30 mouse cellular contexts compared by ENCODE assay signal in the genomic region with DNA sequence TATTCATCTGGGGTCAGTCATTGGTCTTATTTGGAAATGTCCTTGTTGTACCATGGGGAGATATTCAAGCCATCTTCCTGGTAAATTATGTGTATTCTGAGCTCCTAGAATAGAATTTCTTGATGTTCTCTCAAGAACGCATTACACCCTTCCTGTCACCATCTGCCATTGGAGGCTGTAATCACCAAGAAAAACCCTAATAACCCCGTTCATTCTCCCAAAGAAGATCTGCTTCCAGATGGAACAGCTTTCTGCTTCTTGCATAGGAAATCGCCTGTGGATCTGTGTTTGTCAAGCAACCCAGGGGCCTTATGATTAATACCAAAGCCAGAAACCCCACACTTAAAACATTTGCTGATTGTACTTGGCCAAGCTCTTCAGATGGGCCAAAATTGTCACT. TPM values are rescaled to one million over a fixed set of nuclear protein-coding genes. Genes with fewer than 3 reads are reported as not detected.
DNase-seq lines count a peak whose midpoint lies in the region; ATAC-seq and TF ChIP-seq lines count a peak whose summit lies in the region.
"Had no signal": no experiment of that assay in that cellular context is flagged by ENCODE, and none has a peak within 500 bp of the region (broad histone marks: within the 10 kb centered on the region; RNA-seq: fewer than 3 reads in every experiment).

No protein-coding gene starts in this region.

- H3K9ac ChIP-seq in forebrain, postnatal 0 days: no peak overlapping the region
- no peak overlapping the region for H3K9ac ChIP-seq in forebrain, embryonic 13.5 days
- H3K9ac ChIP-seq in hindbrain, embryonic 12.5 days: no peak overlapping the region
- H3K9ac ChIP-seq: embryonic facial prominence, embryonic 12.5 days; embryonic facial prominence, embryonic 15.5 days; forebrain, embryonic 15.5 days; heart, embryonic 13.5 days; hindbrain, embryonic 13.5 days; intestine, embryonic 15.5 days had no signal

- H3K9me3 ChIP-seq in forebrain, postnatal 0 days (ENCODE audit: low read length): no peaks in the 10 kb centered on the region
- no peaks in the 10 kb centered on the region for H3K9me3 ChIP-seq in forebrain, embryonic 13.5 days (replicated peaks)
- no peaks in the 10 kb centered on the region for H3K9me3 ChIP-seq in hindbrain, embryonic 12.5 days (replicated peaks)
- H3K9me3 ChIP-seq: embryonic facial prominence, embryonic 12.5 days; embryonic facial prominence, embryonic 15.5 days; forebrain, embryonic 15.5 days; heart, embryonic 10.5 days; hindbrain, embryonic 13.5 days; intestine, embryonic 15.5 days had no signal

- no peak for TF ChIP-seq CTCF in forebrain, postnatal 0 days (IDR thresholded peaks at IDR 0.05; ENCODE audit: low read depth)

- H3K27me3 ChIP-seq in forebrain, postnatal 0 days (ENCODE audit: insufficient read depth, low read length): no peaks in the 10 kb centered on the region
- no peaks in the 10 kb centered on the region for H3K27me3 ChIP-seq in forebrain, embryonic 13.5 days
- no peaks in the 10 kb centered on the region for H3K27me3 ChIP-seq in hindbrain, embryonic 12.5 days
- H3K27me3 ChIP-seq: CH12.LX; forebrain, embryonic 15.5 days; heart, embryonic 13.5 days; hindbrain, embryonic 13.5 days; intestine, embryonic 15.5 days; Patski had no signal

- no peak for DNase-seq in forebrain, postnatal 0 days
- peak; percentile 11 for DNase-seq in layer of hippocampus, adult 11-12 months (ENCODE audit: low spot score)
- no peak for DNase-seq in layer of hippocampus, postnatal 10 days (ENCODE audit: low spot score in 2 of 2)
- DNase-seq in right cerebral cortex, adult 18-20 months: peak; percentile 31
- DNase-seq in right cerebral cortex, postnatal 36 days (ENCODE audit: low spot score in 2 of 2): no peak
- DNase-seq in telencephalon, adult 2 months (ENCODE audit: low read depth, low spot score): peak; percentile 46
- DNase-seq: adrenal gland, postnatal 10 days; adrenal gland, postnatal 36 days; B cell, adult 2 months; cerebellum, adult 11-12 months; cerebellum, adult 8-10 months; cerebellum, postnatal 14 days; gastrocnemius, postnatal 25 days; heart, adult 2 months; heart, postnatal 14 days had no signal

- no peak overlapping the region for H3K27ac ChIP-seq in forebrain, postnatal 0 days (ENCODE audit: low read depth, low read length)
- H3K27ac ChIP-seq in forebrain, embryonic 13.5 days: no peak overlapping the region
- no peak overlapping the region for H3K27ac ChIP-seq in hindbrain, embryonic 12.5 days
- H3K27ac ChIP-seq: embryonic facial prominence, embryonic 12.5 days; embryonic facial prominence, embryonic 15.5 days; forebrain, embryonic 15.5 days; heart, adult 2 months; heart, embryonic 10.5 days; heart, embryonic 13.5 days; hindbrain, embryonic 13.5 days; intestine, embryonic 15.5 days had no signal

- no peak overlapping the region for H3K4me3 ChIP-seq in forebrain, postnatal 0 days (ENCODE audit: low read depth, low read length)
- H3K4me3 ChIP-seq in forebrain, embryonic 13.5 days: no peak overlapping the region
- H3K4me3 ChIP-seq in hindbrain, embryonic 12.5 days: no peak overlapping the region
- H3K4me3 ChIP-seq: embryonic facial prominence, embryonic 12.5 days; embryonic facial prominence, embryonic 15.5 days; forebrain, embryonic 15.5 days; heart, adult 2 months; heart, embryonic 10.5 days; heart, embryonic 13.5 days; hindbrain, embryonic 13.5 days; intestine, embryonic 15.5 days had no signal

- peak; percentile 12; the same call in 1 of the 2 replicates for ATAC-seq in forebrain, postnatal 0 days
- ATAC-seq in forebrain, embryonic 13.5 days: no peak
- ATAC-seq in hindbrain, embryonic 12.5 days (ENCODE audit: low FRiP score): no peak
- ATAC-seq: forebrain, embryonic 15.5 days; hindbrain, embryonic 16.5 days; intestine, embryonic 15.5 days; Patski had no signal

- WGBS in forebrain, postnatal 0 days: 59% methylated on average over 3 of the region's 3 CpGs
- 86% methylated on average over 3 of the region's 3 CpGs for WGBS in forebrain, embryonic 13.5 days
- WGBS in hindbrain, embryonic 12.5 days: 81% methylated on average over 3 of the region's 3 CpGs

- H3K4me2 ChIP-seq in forebrain, postnatal 0 days (ENCODE audit: low read depth): no peak overlapping the region
- H3K4me2 ChIP-seq in forebrain, embryonic 13.5 days: no peak overlapping the region
- H3K4me2 ChIP-seq in hindbrain, embryonic 12.5 days (replicated peaks): no peak overlapping the region
- H3K4me2 ChIP-seq: embryonic facial prominence, embryonic 12.5 days; embryonic facial prominence, embryonic 15.5 days; forebrain, embryonic 15.5 days; heart, embryonic 13.5 days; hindbrain, embryonic 13.5 days; intestine, embryonic 15.5 days had no signal

- no peaks in the 10 kb centered on the region for H3K4me1 ChIP-seq in forebrain, postnatal 0 days (ENCODE audit: insufficient read depth)
- no peaks in the 10 kb centered on the region for H3K4me1 ChIP-seq in forebrain, embryonic 13.5 days
- H3K4me1 ChIP-seq in hindbrain, embryonic 12.5 days: no peaks in the 10 kb centered on the region
- H3K4me1 ChIP-seq: embryonic facial prominence, embryonic 12.5 days; forebrain, embryonic 15.5 days; heart, embryonic 10.5 days; heart, embryonic 13.5 days; hindbrain, embryonic 13.5 days; intestine, embryonic 15.5 days had no signal

- peaks cover 7% of the 10 kb centered on the region for H3K36me3 ChIP-seq in forebrain, postnatal 0 days (ENCODE audit: insufficient read depth)
- peaks cover 21% of the 10 kb centered on the region for H3K36me3 ChIP-seq in forebrain, embryonic 13.5 days (ENCODE audit: poor library complexity, severe bottlenecking)
- H3K36me3 ChIP-seq in hindbrain, embryonic 12.5 days: no peaks in the 10 kb centered on the region
- H3K36me3 ChIP-seq: embryonic facial prominence, embryonic 12.5 days; embryonic facial prominence, embryonic 15.5 days; G1E; heart, embryonic 10.5 days; heart, embryonic 13.5 days; intestine, embryonic 15.5 days had no signal

RNA-seq across cellular contexts. Expression of a gene that starts 20.9 kb away (rescaled TPM):
- total RNA-seq in forebrain, postnatal 0 days (2014; rRNA removed): 2.5 and 3.4 TPM in 2 replicates
- 0.58 and 1.1 TPM in 2 replicates for polyA plus RNA-seq in forebrain, postnatal 0 days (2015; fragmentation: Nextera tagmentation; extraction: Ambion mirVana)
- polyA plus RNA-seq in forebrain, embryonic 13.5 days (2015; fragmentation: Nextera tagmentation; extraction: Ambion mirVana): 0.12 and 0.23 TPM in 2 replicates
- total RNA-seq in layer of hippocampus, postnatal 10 days (2021): 1 to 10 TPM; 1.7 to 1.9 TPM
- 1.4 and 1.5 TPM in 2 replicates for polyA plus RNA-seq in hindbrain, embryonic 12.5 days (2016; fragmentation: Nextera tagmentation; extraction: Ambion mirVana)
- total RNA-seq: CH12.LX; common myeloid progenitor, adult 5-6 weeks; gastrocnemius, postnatal 25 days; heart, adult 2 months; heart, postnatal 14 days; hematopoietic stem cell, adult 5-6 weeks had no signal
- polyA plus RNA-seq: G1E had no signal

RNA-seq across cellular contexts. Expression of a gene that starts 49.6 kb away (rescaled TPM):
- total RNA-seq in forebrain, postnatal 0 days (2014; rRNA removed): 254 and 277 TPM in 2 replicates
- 363 and 388 TPM in 2 replicates for polyA plus RNA-seq in forebrain, postnatal 0 days (2015; fragmentation: Nextera tagmentation; extraction: Ambion mirVana)
- polyA plus RNA-seq in forebrain, embryonic 13.5 days (2015; fragmentation: Nextera tagmentation; extraction: Ambion mirVana): 132 and 136 TPM in 2 replicates
- 100 to 1,000 TPM; 272 TPM for total RNA-seq in layer of hippocampus, postnatal 10 days (2021)
- polyA plus RNA-seq in hindbrain, embryonic 12.5 days (2016; fragmentation: Nextera tagmentation; extraction: Ambion mirVana): 74.5 and 80.9 TPM in 2 replicates
- total RNA-seq: CH12.LX; hematopoietic stem cell, adult 5-6 weeks had no signal
- polyA plus RNA-seq: G1E; heart, adult 2 months had no signal

Comparison
In these comparisons a context has a peak if more than half of its experiments do, and no peak if none do; other contexts are left out.
1. DNase-seq: peak in layer of hippocampus, adult 11-12 months (single experiment), right cerebral cortex, adult 18-20 months (single experiment) and telencephalon, adult 2 months (single experiment); none in forebrain, postnatal 0 days (single experiment), layer of hippocampus, postnatal 10 days (0 of 2) and right cerebral cortex, postnatal 36 days (0 of 2).